Mouse (Mus musculus) lung, adult 2 months (tissue): ENCODE results near the gene Hist2h2ac. TPM values are rescaled to one million over a fixed set of nuclear protein-coding genes. Genes with fewer than 3 reads are reported as not detected.

Experiments
- DNase-seq: peaks from one replicate; pipeline ENCODE4 v3.0.0; 2022
- H3K4me1 ChIP-seq: fragments of 200-500 bp; 2 replicates; pipeline ENCODE4 v1.6.1; 2011; ENCODE audit warnings: low read length; ENCODE audit not compliant: control insufficient read depth, insufficient read depth
- H3K4me3 ChIP-seq: fragments of 200-500 bp; replicated peaks from 2 replicates; pipeline ENCODE3; 2011; ENCODE audit warnings: low read depth, mild to moderate bottlenecking, control low read depth, low read length; ENCODE audit errors: extremely low read depth
- CTCF ChIP-seq: fragments of 200-500 bp; IDR thresholded peaks from 2 replicates; pipeline ENCODE4 v1.5.1; 2011; ENCODE audit warnings: mild to moderate bottlenecking, low read length, control low read depth; ENCODE audit not compliant: insufficient read depth
- POLR2A ChIP-seq: fragments of 200-500 bp; IDR thresholded peaks from 2 replicates; pipeline ENCODE4 v1.6.1; 2011; ENCODE audit warnings: low read depth, mild to moderate bottlenecking, control low read depth, low read length, borderline replicate concordance; ENCODE audit errors: extremely low read depth
- whole genome bisulfite sequencing: fragments of 180-500 bp; shearing (Covaris S2); methylation state at CpG from one replicate; pipeline ENCODE4 v1.1.7; 2018; 5-methylcytosine and 5-hydroxymethylcytosine counted together
- polyA plus RNA-seq: library from polyadenylated mRNA; depleted of rRNA; stranded (reverse); fragments of >200 nt; gene quantifications from 2 replicates; pipeline ENCODE4 v1.2.3, GENCODE M21; 2012

The Hist2h2ac gene
- polyA plus RNA-seq, 1 experiment = 7.1 TPM

GRCm38 (mm10) chr3:96239949-96240798 lies 19.5 kb upstream of the Hist2h2ac start, which contains the start of gene Hist2h2aa2:
Gene Hist2h2aa2, minus strand, starts transcription at chr3:96240276.
- Histone ChIP-seq H3K4me3 (peak within 1 kb of the TSS; percentile 54), H3K4me1 (peaks cover 18% of the 10 kb centered on the region)
- 3% methylated on average over 32 of the region's 85 CpGs for WGBS
- TF ChIP-seq POLR2A = peak; percentile 53; the same call in 1 of the 2 replicates
- peak; percentile 100 for DNase-seq

DNA sequence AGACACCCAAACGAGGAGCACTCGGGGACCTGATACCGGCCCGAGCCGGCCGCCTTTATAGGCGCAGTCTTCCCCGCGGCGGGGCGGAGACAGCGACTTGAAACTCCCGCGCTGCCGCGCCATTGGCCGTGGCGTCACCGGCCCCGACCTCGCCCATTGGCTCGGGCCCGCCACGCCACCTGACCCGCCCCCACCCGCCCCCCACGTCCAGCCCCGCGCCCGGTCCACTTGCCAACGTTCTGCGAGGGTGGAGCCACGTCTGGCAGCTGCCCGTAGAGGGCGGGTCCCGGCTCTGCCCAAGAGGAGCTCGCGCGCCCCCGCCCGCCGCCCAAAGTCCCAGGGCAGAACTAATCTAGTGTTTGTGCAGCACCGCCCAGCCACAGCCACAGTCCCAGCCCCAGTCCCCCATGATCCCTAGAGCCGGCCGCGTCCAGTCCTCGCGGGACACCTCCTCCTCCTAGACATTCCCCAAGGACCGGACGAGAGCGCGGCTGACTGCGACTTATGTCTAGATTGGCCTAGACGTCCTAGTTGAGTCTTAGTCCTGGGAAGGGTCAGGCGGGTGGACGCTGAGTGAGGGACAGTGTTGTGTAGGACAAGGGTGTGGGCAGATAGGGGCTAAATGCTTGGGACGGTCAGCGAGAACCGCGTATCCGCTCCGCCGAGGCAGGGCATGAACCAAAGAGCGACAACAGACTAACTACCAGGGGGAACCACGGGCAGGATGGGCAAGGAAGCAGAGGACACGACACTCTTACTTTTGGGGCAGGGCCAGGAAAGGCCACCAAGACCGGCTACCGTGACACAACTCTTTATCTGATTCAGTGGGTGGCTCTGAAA lies 18.5 kb upstream of the Hist2h2ac start, which contains the start of gene Hist2h3c2:
Hist2h3c2 (minus strand) TSS at position 174 of the 840 bp plus-strand sequence.
- H3K4me1 ChIP-seq = peaks cover 14% of the 10 kb centered on the region
- WGBS = under 1% methylated on average over 29 of the region's 68 CpGs
- peak within 1 kb of the TSS; percentile 54 for H3K4me3 ChIP-seq
- peak; percentile 57 for DNase-seq
- peak; percentile 29; the same call in 1 of the 2 replicates for TF ChIP-seq POLR2A

GRCm38 (mm10) chr3:96237904-96238511 lies 17.3 kb upstream of the Hist2h2ac start:
- WGBS = 12% methylated on average over 12 of the region's 12 CpGs
- TF ChIP-seq POLR2A (no peak), CTCF (no peak)
- no peak for DNase-seq
- no peak overlapping the region for H3K4me3 ChIP-seq
- H3K4me1 ChIP-seq = peaks cover 5% of the 10 kb centered on the region; the same call in 1 of the 2 replicates

GRCm38 (mm10) chr3:96237335-96237903 lies 16.7 kb upstream of the Hist2h2ac start:
- Histone ChIP-seq H3K4me3 (no peak overlapping the region), H3K4me1 (peaks cover 5% of the 10 kb centered on the region; the same call in 1 of the 2 replicates)
- WGBS = 60% methylated on average over 7 of the region's 7 CpGs
- DNase-seq = no peak
- TF ChIP-seq CTCF (no peak), POLR2A (no peak)

DNA sequence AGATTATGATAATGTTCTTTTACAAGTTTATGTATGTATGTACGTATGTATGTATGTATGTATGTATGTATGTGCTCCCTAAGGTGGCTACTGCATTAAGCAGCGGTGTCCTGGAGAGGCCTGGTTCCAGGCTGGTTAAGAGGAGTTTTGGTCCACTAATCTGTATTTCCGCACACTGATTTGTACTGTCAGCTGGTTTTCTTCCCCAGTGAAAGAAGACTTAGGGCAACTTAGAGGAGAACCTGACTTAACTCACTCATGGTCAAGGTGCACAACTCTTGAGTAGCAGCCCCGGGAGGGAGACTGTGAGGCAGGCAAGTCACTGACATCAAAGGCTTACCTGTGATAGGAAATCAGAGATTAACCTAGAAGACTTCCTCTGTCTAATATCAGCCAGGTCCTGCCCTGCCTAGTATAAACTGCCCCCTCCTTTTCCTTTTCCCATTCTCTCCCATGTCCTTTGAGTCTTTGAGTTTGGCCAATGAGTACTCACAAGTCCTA lies 16.2 kb upstream of the Hist2h2ac start:
- WGBS = 79% methylated on average over 4 of the region's 4 CpGs
- TF ChIP-seq CTCF (no peak), POLR2A (no peak)
- Histone ChIP-seq H3K4me1 (peaks cover 5% of the 10 kb centered on the region; the same call in 1 of the 2 replicates), H3K4me3 (no peak overlapping the region)
- no peak for DNase-seq

DNA sequence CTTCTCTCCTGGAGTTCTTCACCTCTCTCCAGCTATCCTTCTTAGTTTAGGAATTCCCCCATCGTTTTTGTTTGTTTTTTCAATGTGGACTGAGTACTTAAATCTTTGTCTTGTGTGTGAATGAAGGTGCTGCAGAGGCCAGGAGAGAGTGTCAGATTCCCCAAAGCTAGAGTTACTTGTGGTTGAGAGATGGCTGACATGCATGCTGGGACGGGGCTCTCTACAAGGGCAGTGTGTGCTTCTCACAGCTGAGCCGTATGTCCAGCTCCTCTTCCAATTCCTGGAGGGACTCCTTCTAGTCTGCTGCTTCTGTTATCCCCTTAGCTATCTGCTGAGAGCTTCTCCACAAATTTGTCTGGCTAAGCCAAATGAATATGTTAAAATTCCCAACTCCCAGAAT lies 15.2 kb upstream of the Hist2h2ac start:
- H3K4me3 ChIP-seq = no peak overlapping the region
- peaks cover 5% of the 10 kb centered on the region; the same call in 1 of the 2 replicates for H3K4me1 ChIP-seq
- no peak for DNase-seq
- TF ChIP-seq CTCF (no peak), POLR2A (no peak)
- 49% methylated on average over 3 of the region's 3 CpGs for WGBS

DNA sequence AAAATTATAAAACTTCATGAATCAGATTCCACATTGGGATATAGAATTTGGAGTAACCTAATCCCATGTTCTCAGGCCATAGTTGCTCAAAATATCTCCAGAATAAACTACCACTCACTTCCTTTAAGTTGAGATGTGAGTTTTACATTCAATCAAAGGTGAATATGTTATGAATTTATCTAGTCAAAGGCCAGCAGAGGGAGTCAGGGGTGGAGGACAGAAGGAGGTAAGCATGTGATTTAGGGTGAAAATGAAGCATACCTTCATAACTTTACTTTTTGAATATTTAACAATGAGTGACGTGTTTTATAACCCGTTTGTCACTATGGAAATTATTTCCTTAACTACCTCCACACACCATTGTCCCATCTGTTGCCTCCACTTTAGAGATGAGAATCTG lies 14.2 kb upstream of the Hist2h2ac start:
- DNase-seq = no peak
- WGBS = 91% methylated on average over 2 of the region's 2 CpGs
- Histone ChIP-seq H3K4me1 (peaks cover 5% of the 10 kb centered on the region; the same call in 1 of the 2 replicates), H3K4me3 (no peak overlapping the region)
- no peak for TF ChIP-seq POLR2A
- TF ChIP-seq CTCF = no peak

DNA sequence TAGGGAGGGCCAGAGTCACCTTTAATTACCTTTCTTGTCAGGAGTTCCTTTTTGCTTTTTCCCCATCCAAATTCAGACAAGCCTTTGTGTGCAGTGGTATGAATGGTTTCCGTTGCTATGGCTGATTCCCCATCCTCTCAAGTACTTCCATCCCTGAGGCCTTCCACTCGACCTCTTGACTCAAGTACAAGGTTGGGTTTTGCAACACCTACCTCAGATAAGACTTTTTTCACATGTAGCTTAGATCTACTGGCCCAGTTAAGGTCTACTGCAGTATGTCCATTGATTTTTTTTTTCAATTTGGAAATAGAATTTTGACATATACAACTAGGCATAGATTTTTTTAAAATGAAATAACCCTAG lies 11.1 kb upstream of the Hist2h2ac start:
- WGBS = 52% methylated on average over 2 of the region's 2 CpGs
- no peak for DNase-seq
- no peak overlapping the region for H3K4me3 ChIP-seq
- TF ChIP-seq POLR2A = no peak
- no peak for TF ChIP-seq CTCF
- no peaks in the 10 kb centered on the region; the same call in 1 of the 2 replicates for H3K4me1 ChIP-seq
